Mouse (Mus musculus) erythroblast, embryonic 14.5 days (primary cell): Measurements from ENCODE around the gene Izumo1. TPM values are rescaled to one million over a fixed set of nuclear protein-coding genes. Genes with fewer than 3 reads are reported as not detected.
A peak's percentile ranks its signal among the peaks of the same experiment; 100 is the strongest.

ENCODE experiments used
- H3K27me3 ChIP-seq: 2 replicates; pipeline ENCODE4 v1.6.1; 2012; ENCODE audit warnings: inconsistent platforms; ENCODE audit not compliant: control insufficient read depth
- H3K36me3 ChIP-seq: 2 replicates; pipeline ENCODE4 v1.6.1; 2012; ENCODE audit warnings: mild to moderate bottlenecking, inconsistent platforms; ENCODE audit not compliant: control insufficient read depth
- H3K4me1 ChIP-seq: 2 replicates; pipeline ENCODE4 v1.6.1; 2012; ENCODE audit warnings: inconsistent platforms; ENCODE audit not compliant: control insufficient read depth
- H3K4me3 ChIP-seq: replicated peaks from 2 replicates; pipeline ENCODE3; 2012; ENCODE audit warnings: moderate library complexity, mild to moderate bottlenecking, inconsistent platforms
- H3K9me3 ChIP-seq: 2 replicates; pipeline ENCODE4 v1.6.1; 2012; ENCODE audit warnings: low read length, inconsistent platforms, mixed read lengths; ENCODE audit not compliant: control insufficient read depth
- GATA1 ChIP-seq: IDR thresholded peaks from 2 replicates; pipeline ENCODE4 v1.6.1; 2012; ENCODE audit warnings: low read length, inconsistent platforms, mixed read lengths
- TAL1 ChIP-seq: IDR thresholded peaks from 3 replicates; pipeline ENCODE4 v1.6.1; 2012; ENCODE audit warnings: low read length, inconsistent platforms, mixed read lengths
- polyA plus RNA-seq: library from polyadenylated mRNA; stranded (reverse); fragments of >175 nt; gene quantifications from 2 replicates; pipeline ENCODE4 v1.2.3, GENCODE M21; 2012

The Izumo1 gene
- polyA plus RNA-seq, 1 experiment: not detected

DNA sequence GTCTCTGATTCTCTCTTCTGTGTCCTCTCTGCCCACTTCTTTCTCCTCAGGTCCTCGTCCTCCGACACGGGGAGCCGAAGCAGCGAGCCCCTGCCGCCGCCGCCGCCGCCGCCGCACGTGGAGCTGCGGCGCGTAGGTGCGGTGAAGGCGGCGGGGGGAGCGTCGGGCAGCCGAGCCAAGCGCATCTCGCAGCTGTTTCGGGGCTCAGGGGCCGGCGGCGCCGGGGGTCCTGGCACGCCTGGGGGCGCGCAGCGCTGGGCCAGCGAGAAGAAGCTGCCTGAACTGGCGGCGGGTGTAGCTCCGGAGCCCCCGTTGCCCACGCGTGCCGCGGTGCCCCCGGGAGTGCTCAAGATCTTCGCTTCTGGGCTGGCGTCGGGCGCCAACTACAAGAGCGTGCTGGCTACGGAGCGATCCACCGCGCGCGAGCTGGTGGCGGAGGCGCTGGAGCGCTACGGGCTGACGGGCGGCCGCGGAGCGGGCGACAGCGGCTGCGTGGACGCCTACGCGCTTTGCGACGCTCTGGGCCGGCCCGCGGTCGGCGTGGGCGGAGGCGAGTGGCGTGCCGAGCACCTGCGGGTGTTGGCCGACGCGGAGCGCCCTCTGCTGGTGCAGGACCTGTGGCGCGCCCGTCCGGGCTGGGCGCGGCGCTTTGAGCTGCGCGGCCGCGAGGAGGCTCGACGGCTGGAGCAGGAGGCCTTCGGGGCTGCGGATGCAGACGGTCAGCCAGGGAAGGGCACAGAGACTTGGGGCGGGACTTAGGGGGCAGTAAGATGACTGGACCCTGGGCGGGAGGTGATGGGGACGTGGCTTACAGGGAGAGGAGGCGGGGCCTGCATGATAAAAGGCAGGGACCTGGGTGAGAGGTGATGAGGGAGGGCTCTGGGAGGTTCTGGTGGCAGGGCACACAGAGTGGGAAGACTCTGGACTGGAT lies 7.0 kb downstream of the Izumo1 start:
- peaks cover 66% of the 10 kb centered on the region for H3K27me3 ChIP-seq

DNA sequence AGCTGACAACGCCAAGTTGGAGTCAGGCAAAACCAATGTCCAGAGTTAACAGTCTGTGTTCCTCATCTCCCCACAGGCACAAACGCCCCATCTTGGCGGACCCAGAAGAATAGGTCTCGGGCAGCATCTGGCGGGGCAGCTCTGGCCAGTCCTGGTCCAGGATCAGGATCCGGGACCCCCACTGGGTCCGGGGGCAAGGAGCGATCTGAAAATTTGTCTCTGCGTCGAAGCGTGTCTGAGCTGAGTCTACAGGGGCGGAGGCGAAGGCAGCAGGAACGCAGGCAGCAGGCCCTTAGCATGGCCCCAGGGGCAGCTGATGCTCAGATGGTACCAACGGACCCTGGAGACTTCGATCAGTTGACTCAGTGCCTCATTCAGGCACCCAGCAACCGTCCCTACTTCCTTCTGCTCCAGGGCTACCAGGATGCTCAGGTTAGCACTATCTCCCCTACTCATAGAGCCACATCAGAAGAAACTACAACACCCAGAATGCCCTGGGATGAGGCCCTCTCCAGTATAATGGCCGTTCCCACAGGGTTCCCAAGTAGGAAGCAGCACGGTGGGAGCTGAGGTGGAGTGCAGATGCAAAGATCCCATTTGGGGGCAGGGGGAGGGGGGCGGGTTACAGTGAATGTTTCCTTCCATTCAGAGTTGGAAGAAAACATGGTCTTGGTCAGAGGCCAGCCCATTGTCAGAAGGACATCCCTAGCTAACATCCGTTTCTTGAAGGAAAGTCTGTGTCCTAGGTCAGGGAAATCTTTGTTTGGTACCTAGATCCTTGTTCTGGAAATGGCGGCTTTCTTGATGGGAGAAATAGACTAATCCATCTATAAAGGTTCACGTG lies 8.7 kb downstream of the Izumo1 start:
- TF ChIP-seq GATA1: no peak
- TF ChIP-seq TAL1: no peak
- Histone ChIP-seq H3K36me3 (no peaks in the 10 kb centered on the region), H3K4me3 (no peak overlapping the region), H3K9me3 (peaks cover 4% of the 10 kb centered on the region; the same call in 1 of the 2 replicates), H3K27me3 (peaks cover 58% of the 10 kb centered on the region), H3K4me1 (peaks cover 9% of the 10 kb centered on the region)

More for the DNA sequence above, 7.0 kb downstream of the Izumo1 start:
- TF ChIP-seq TAL1 (no peak), GATA1 (no peak)
- Histone ChIP-seq H3K4me1 (peaks cover 9% of the 10 kb centered on the region), H3K9me3 (peaks cover 2% of the 10 kb centered on the region; the same call in 1 of the 2 replicates), H3K4me3 (peak overlapping the region; percentile 52), H3K36me3 (no peaks in the 10 kb centered on the region)

DNA sequence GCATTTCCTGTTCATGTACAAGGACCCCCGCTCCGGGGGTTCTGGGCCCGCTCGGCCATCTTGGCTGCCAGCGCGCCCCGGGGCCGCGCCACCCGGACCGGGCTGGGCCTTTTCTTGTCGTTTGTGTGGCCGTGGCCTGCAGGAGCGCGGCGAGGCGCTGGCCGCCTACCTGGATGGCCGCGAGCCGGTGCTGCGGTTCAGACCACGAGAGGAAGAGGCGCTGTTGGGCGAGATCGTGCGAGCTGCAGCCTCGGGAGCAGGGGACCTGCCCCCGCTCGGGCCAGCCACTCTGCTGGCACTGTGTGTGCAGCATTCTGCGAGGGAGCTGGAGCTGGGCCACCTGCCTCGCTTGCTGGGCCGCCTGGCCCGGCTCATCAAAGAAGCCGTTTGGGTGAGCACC lies 10.9 kb downstream of the Izumo1 start:
- Histone ChIP-seq H3K36me3 (no peaks in the 10 kb centered on the region), H3K27me3 (peaks cover 38% of the 10 kb centered on the region), H3K9me3 (peaks cover 4% of the 10 kb centered on the region; the same call in 1 of the 2 replicates), H3K4me3 (no peak overlapping the region), H3K4me1 (peaks cover 9% of the 10 kb centered on the region)
- TF ChIP-seq GATA1: no peak
- no peak for TF ChIP-seq TAL1

DNA sequence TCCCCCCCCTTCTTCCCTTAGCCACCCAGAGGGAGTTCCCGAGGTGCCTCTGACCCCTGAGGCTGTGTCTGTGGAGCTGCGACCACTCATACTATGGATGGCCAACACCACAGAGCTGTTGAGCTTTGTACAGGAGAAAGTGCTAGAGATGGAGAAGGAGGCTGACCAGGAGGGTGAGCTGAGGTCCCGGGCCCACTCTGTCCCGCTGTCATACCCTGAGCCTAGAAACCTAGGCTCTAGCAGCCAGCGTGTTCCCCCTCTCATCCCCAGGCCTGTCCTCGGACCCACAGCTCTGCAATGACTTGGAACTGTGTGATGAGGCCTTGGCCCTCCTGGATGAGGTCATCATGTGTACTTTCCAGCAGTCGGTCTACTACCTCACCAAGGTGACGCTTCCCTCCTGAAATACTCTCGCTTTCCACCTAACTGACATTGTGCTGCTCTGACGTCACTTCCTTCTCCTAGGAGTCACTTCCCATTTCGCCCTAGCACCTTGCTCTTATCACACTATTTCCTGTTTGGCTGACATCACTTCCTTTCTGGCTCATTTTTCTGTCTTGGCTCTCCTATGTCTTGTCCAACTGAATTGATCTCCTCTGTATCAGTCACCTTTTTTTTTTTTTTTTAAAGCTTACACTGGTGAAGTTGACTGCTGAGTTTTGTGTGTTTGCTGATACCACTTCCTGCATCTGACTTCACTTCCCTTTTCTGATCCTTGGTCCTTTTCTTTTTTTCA lies 13.5 kb downstream of the Izumo1 start:
- Histone ChIP-seq H3K4me1 (no peaks in the 10 kb centered on the region), H3K36me3 (no peaks in the 10 kb centered on the region), H3K9me3 (0 out of 2 replicates have a peak, but pooled peaks cover 2% of the 10 kb centered on the region), H3K4me3 (no peak overlapping the region), H3K27me3 (peaks cover 12% of the 10 kb centered on the region)
- TF ChIP-seq GATA1 (no peak), TAL1 (no peak)

DNA sequence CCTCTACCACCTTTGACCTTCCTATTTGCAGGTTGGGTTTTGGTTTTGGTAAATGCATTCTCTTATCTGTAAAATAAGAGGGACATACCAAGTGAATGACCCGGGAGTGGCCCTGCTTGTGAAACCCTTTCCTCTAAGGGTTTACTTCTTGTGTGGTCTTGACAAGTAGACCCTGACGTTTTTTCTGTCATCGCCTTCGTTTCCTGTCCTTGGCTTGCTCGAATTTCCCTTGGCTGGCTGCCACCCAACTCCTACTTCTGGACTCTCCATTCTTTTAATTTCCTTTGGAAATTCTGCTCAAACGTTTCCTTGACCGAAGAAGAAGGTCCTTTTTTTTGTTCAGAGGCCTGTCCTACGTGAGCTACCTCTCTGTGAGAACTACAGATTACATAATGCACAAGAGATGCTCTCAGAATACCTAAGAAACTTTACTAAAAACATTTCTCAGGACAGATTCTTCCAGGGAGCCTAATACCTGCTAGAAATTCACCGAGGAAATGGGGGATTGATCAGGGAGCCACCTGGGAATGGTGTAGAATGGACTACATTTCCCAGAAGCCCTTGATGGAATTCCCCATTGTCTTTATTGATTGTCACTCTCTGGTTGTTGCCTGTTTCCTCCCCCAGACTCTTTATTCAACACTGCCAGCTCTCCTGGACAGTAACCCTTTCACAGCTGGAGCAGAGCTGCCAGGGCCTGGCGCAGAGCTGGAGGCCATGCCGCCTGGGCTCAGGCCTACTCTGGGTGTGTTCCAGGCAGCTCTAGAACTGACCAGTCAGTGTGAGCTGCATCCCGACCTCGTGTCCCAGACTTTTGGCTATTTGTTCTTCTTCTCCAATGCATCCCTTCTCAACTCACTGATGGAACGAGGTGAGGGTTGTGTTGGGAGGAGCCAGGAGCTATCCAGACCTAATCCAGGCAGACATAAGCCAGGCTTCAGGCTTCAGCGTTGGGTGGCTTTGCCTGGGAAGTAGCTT lies 14.4 kb downstream of the Izumo1 start:
- Histone ChIP-seq H3K9me3 (0 out of 2 replicates have a peak, but pooled peaks cover 2% of the 10 kb centered on the region), H3K4me1 (no peaks in the 10 kb centered on the region), H3K27me3 (peaks cover 9% of the 10 kb centered on the region), H3K4me3 (no peak overlapping the region), H3K36me3 (no peaks in the 10 kb centered on the region)
- TF ChIP-seq GATA1 (no peak), TAL1 (no peak)

DNA sequence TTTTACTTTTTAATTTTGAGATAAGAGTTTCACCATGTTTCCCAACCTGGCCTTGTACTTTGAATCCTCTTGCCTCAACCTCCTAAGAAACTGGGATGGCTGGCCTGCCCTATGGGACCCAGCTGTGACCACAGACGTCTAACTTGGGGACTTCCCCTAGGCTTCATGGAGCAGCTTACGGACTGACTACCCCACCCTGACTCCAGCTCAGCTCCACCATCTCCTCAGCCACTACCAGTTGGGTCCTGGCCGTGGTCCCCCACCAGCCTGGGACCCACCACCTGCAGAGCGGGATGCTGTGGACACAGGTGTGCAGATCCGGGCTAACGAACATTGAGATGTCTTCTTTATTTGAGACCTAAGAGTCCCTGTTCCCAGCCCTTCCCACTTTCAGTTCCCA lies 16.1 kb downstream of the Izumo1 start:
- TF ChIP-seq GATA1 (no peak), TAL1 (no peak)
- Histone ChIP-seq H3K4me1 (no peaks in the 10 kb centered on the region; the same call in 1 of the 2 replicates), H3K9me3 (0 out of 2 replicates have a peak, but pooled peaks cover 2% of the 10 kb centered on the region), H3K4me3 (no peak overlapping the region), H3K36me3 (no peaks in the 10 kb centered on the region), H3K27me3 (peaks cover 8% of the 10 kb centered on the region; the same call in 1 of the 2 replicates)

DNA sequence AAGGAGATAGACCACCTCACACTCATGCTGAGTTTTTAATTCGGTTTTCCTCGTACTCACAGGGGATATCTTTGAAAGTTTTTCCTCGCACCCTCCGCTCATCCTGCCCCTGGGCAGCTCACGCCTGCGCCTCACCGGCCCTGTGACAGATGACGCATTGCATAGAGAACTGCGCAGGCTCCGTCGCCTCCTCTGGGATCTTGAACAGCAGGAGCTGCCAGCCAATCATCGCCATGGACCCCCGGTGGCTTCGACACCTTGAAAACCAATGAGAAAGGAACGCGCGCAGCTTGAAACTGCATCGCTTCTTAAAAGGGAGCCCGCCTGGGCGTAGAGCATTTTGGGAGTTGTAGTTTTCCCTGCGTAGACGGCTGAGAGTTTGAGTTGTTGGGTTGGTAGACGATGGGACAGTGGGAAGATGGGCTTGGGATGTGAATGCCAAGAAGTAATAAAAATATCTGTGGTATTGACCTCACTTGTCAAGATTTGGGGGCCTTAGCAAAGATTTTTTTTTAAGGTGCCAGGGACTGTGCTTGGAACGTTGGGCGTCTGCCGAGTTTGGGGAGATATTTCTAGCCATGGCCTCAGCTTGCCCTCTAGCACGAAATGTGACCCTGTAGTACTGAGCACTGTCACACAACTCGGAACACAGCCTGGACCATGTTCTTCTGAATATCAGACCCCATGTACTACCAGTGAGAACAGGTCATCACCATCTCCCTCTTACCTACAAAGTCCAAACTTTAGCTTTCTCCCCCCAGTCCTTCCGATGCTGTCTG lies 17.2 kb downstream of the Izumo1 start:
- Histone ChIP-seq H3K27me3 (peaks cover 14% of the 10 kb centered on the region), H3K36me3 (no peaks in the 10 kb centered on the region), H3K4me3 (no peak overlapping the region), H3K9me3 (0 out of 2 replicates have a peak, but pooled peaks cover 2% of the 10 kb centered on the region), H3K4me1 (peaks cover 11% of the 10 kb centered on the region)
- TF ChIP-seq TAL1 (no peak), GATA1 (no peak)
